Mouse (Mus musculus): ENCODE measurements around the gene Mlst8.

- no peak for TF ChIP-seq CTCF (IDR thresholded peaks at IDR 0.05; ENCODE audit: extremely low read depth, insufficient read depth, insufficient read length, insufficient replicate concordance)
- TF ChIP-seq POLR2A (IDR thresholded peaks at IDR 0.05; ENCODE audit: low read depth, low read length): no peak
Observed at GRCm38 (mm10) chr17:24490399-24490798, 11.5 kb upstream of the Mlst8 start.

Measured in spleen, adult 2 months (tissue).